Mouse (Mus musculus) monocyte, adult 5-6 weeks (primary cell): ENCODE measurements around the gene Nos3. TPM values are rescaled to one million over a fixed set of nuclear protein-coding genes. Genes with fewer than 3 reads are reported as not detected.

Experiments used
- ATAC-seq: fragments of 153-309, 156-312 bp; replicated peaks from 2 replicates; pipeline ENCODE4 v1.8.0; 2017; ENCODE audit warnings: mild to moderate bottlenecking; ENCODE audit not compliant: low TSS enrichment, insufficient number of reproducible peaks, severe bottlenecking, poor library complexity, low FRiP score
- total RNA-seq: library from RNA; stranded (forward); fragments of 200-1000, 200-491, 200-594 nt; gene quantifications from 3 replicates; pipeline ENCODE4 v1.2.3, GENCODE M21; 2017

Gene Nos3
- total RNA-seq: 0.29 TPM in 1 of 3 replicates, not detected in the others

DNA sequence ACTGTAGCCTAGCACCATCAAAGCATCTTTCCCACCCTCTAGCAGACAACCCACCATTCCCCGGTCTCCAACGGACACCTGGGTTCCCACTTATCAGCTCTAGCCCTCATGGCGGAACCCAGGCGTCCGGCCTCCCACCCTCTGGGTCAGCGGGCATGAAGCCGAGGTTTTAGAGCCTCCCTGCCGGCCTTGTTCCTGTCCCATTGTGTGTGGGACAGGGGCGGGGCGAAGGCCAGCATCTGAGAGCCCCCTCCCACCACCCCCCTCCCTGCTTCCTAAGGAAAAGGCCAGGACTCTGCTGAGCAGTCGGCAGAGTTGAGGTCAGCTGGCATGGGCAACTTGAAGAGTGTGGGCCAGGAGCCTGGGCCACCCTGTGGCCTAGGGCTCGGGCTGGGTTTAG, at the start of gene Nos3:
TSS of gene Nos3 (plus strand) at position 303 of the 400 bp plus-strand sequence.
- ATAC-seq: no peak

DNA sequence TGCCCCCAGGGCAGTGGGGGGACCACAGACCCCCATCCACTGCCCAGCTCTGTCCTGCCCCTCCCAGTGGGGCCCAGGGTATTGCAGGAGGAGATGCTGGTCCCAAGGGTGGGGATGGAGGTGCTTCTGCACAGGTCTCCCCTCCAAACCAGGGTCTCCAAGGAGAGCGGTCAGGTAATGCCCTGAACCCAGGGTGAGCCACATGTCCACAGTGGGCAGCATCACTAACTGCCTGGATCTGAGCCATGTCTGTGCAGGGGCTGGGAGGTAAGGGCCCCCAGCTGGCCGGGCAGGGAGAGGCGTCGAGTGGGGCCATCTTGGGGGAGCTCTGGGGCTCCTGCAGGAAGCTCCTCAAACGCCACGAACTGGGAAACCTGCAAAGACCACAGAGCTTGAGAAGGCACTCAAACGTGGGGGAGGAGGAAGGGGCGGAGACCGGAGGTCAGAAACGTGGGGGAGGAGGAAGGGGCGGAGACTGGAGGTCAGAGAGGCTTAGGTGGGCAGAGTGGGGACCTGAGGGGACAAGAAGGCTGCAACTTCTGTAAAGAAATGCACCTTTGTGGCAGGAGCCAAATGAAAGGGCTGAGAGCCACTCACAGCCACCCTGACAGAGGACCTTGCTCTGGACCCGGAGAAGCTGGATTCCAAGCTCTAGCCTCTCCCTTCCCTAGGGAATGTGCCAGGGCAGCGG, 44.7 kb upstream of the Nos3 start:
- no peak for ATAC-seq

DNA sequence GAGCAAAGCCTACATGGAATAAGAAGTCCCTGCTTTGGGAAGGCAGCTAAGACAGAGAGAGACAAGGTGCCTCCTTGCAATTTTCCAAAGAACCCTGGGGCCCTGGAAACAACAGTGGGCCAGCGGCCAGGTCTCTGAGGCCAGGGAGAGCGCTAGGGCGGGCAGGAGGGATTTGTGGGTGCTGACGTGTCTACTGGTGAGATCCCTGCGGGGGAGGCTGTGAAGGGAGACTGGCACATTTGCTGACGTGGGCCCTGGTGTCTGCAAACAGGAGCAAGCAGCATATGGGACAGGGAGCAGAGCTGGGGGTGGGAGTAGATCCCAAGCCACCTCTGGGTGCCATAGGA, 44.2 kb upstream of the Nos3 start:
- no peak for ATAC-seq

- ATAC-seq: no peak
These were observed 43.7 kb upstream of the Nos3 start for GRCm38 (mm10) chr5:24320894-24321293.

- ATAC-seq: no peak
These were observed 42.6 kb upstream of the Nos3 start for GRCm38 (mm10) chr5:24321711-24322682.

DNA sequence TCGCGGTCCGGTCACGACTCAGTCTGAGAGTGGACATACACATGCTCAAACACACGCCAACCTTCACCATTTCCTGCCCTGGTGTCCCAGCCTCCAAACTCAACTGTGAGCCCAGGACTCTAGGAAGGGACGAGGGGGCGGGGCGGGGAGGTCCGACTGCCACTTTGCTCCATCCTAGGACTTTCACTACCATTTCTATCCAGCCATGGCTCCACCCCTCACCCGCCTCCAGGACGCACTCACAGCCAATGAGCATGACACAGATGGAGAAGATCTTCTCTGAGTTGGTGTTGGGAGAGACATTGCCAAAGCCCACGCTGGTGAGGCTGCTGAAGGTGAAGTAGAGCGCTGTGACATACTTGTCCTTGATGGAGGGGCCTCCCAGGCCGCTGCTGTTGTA, 39.4 kb upstream of the Nos3 start:
- no peak for ATAC-seq

- ATAC-seq: no peak
These were observed 38.3 kb upstream of the Nos3 start for GRCm38 (mm10) chr5:24326166-24326841.

- ATAC-seq: no peak
These were observed 37.7 kb upstream of the Nos3 start for GRCm38 (mm10) chr5:24326842-24327417.

- no peak for ATAC-seq
These were observed 35.8 kb upstream of the Nos3 start for GRCm38 (mm10) chr5:24328813-24329211.

- ATAC-seq: no peak
These were observed 35.2 kb upstream of the Nos3 start for GRCm38 (mm10) chr5:24329212-24329964.

GRCm38 (mm10) chr5:24329965-24330298, 34.7 kb upstream of the Nos3 start:
- no peak for ATAC-seq

DNA sequence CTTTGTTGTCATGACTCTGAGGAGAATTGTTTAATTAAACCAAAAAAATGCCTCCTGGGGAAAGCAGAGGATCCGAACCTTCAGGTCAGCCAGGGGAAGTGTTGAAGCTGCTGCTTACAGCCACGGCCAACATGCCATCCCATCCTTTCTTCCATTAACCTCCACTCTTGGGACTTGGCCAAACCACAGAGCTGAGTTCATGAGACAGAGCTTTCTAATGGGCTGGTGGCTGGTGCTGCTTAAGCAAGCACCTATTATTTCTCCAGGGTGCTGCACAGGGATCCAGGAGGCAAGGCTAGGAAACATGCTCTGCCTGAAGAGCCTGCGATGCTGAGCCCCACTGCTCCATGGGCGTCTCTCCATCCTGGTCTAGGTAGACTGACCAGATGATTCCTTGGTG, 32.2 kb upstream of the Nos3 start:
- ATAC-seq: no peak

DNA sequence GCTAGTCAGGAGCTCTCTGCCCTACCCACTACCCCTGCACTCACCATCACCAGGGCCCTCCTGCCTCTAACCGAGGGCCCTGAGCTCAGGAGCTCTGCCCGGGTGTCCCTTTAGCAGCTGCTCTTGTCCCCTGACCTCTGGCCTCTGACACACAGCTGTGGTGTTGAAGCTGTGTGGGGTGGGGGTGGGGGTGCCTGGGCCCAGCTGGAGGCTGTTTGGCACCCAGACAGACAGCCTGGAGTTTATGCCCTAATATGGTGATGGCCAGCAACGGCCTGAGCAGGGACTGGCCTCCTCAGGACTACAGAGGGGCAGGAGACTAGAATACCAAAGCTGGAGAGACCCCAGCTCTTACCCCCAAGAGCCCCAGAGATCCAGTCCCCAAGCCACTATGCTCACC, 29.9 kb upstream of the Nos3 start:
- ATAC-seq: no peak

GRCm38 (mm10) chr5:24335888-24336511, 28.6 kb upstream of the Nos3 start:
- no peak for ATAC-seq

DNA sequence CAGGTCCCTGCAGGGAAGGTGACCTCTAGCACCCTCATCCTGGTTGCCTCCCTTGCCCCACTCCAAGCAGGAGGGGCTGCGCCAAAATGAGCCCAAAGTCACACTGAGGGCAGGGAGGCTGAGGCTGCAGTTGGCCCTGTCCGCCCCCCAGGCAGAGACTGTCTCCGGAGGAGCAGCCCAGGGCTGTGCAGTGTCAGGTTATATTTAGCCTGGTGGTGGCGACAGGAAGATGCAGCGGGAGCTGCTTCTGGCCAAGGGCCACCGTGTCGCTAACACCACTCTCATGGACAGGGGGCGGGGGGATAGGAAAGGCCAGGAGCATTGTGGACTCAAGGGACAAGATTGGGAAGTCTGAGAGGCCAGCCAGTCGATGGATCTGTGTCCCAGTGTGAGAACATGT, 27.2 kb upstream of the Nos3 start:
- no peak for ATAC-seq

GRCm38 (mm10) chr5:24337821-24338220, 26.8 kb upstream of the Nos3 start:
- ATAC-seq: no peak

DNA sequence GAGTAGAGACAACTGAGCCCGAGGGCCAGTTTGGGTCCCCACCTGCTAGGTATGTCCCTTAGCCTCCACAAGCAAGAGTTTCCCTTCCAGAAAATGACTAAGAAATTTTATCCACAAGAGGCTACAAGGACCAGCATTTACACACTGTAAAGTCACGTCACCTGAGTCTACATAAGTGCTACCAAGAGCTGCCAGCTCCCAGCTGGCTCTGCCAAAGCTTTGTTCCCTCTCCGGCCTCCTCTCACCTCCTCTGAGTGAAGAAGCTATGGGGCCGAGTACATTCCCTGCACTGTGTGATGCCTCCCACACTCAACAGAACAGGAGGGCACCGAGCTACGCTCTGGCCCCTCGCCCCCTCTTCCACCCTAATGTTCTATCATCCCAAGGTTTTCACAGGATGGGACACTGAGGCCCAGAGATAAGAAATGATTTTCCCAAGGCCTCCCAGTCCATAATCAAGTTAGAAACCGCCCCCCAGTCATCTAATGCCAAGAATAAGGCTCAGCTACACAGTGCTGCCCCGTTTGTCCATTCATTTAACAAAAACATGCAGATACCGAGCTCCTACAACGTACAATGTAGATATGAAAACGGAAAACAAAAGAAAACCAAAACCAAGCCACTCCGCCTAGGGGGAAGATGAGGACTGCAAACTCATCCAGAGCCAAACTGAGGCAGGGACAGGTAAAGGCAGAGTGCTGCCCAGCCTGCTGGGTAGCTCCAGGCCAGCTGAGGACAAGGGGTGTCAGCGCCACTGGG, 22.2 kb upstream of the Nos3 start:
- ATAC-seq: no peak

- no peak for ATAC-seq
These were observed 21.6 kb upstream of the Nos3 start for GRCm38 (mm10) chr5:24342966-24343365.
